Mouse (Mus musculus) cerebellum, adult 8-10 months (tissue): ENCODE results near the gene Fxyd1.

Experiments
- DNase-seq: peaks from one replicate; pipeline ENCODE4 v3.0.0; 2022

Fxyd1 gene

DNA sequence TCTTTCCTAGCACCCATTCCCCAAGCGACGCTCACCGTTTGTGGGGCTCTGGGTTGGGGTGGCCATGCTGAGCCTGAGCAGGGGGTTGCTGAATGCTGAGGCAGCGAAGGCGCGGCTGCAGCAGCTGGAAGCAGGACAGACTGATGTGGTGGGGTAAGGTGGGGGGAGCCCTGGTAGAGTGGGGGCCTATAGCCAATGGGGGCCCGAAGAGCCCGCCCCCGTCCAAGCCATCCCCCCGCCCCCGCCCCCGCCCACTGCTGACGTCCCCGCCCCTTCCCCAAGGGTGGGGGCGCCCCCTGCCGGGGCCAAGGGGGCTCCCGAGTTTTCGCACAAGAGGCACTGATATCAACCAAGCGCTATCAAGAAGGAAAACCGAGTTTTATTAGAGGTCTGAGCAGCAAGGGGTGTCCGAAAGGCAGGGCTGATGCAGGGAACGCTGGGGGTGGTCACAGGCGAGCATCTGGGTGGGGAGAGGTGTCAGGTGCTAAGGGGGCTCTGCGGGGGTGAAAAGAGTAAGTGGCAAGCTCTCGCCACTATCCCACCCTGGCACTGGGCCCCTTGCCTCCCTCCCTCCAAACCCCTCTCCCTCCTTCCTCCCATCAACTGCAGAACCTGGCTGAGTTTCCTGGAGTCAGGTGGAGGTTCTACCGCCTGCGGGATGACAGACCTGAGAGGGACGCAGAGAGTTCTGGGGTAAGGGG is 5.5 kb downstream of the Fxyd1 start, which contains the start of gene Fxyd7:
Fxyd7 (minus strand) TSS at position 147 of the 701 bp plus-strand sequence.
- peak; percentile 55 for DNase-seq

- DNase-seq = peak; percentile 54
Observed at GRCm38 (mm10) chr7:31050921-31051320, 6.1 kb downstream of the Fxyd1 start.

- no peak for DNase-seq
Observed at GRCm38 (mm10) chr7:31050487-31050886, 6.5 kb downstream of the Fxyd1 start.

DNA sequence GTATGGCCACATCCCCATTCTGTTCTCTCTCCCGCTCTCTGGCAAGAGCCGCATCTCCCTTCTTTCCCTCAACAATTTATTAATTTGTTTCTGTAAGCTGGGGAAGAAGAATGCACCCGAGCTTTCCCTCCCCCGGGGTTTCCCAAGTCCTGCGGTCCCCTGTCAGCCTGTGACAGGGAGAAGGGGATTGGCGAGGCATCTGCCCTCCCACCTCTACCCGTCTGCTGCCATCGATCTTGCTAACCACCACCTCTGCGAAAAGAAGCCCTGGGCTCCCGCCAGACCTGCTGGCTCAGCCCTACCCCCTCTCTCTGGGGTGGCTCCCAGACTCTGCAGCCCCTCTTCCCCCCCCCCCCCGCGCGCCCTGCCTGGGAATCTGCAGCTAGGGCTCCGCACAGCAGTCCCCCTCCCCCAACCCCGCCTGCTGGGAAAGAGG is 7.1 kb downstream of the Fxyd1 start:
- DNase-seq = no peak

- peak; percentile 68 for DNase-seq
Observed at GRCm38 (mm10) chr7:31049135-31049845, 7.7 kb downstream of the Fxyd1 start.

DNA sequence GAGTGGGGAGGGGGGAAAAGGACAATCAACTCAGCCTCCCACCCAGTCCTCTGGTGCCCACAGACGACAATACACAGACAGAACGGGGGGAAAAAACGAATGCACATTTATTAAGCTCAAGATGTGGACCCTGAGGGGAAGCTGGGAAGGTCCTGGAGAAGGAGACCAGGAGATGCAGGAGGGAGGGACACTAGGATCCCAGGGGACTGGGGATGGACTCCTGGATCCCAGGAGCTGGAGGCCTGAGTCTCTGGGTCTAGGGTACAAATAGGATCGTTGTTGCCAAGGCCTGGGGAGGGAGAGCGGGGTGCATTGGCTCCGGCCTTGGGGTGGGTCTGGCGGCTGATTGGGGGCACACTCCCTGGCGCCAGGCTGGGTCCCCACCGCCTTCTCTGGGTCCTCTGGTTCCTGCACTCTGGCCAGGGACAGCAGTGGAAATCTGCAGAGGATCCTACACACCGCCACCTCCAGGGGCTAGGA is 14.5 kb downstream of the Fxyd1 start, which contains the start of gene Fxyd5:
Fxyd5 (minus strand) TSS at position 51 of the 480 bp plus-strand sequence.
- DNase-seq = no peak

- no peak for DNase-seq
Observed at GRCm38 (mm10) chr7:31041662-31042315, 15.2 kb downstream of the Fxyd1 start.

DNA sequence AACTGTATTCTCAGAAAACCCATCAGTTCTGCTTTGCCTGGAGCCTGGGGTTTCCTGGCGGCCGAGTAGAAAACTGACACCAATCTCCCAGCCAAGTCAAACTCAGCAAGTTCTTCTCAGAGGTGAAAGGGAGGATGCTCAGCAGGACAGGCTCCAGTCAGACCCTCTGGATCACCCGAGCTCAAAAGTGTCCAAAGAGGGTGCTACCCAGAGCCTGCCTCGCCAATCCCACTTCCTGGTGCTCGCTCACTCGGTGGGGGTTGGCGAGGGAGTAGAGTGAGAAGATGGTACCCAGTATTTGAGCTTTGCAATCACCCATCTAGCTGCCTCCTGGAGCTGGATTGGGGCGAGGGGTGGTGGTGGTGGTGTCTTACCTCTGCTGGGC is 16.0 kb downstream of the Fxyd1 start:
- DNase-seq = no peak

- no peak for DNase-seq
Observed at GRCm38 (mm10) chr7:31040281-31041022, 16.5 kb downstream of the Fxyd1 start.

GRCm38 (mm10) chr7:31039011-31039410 is 18.0 kb downstream of the Fxyd1 start:
- no peak for DNase-seq

DNA sequence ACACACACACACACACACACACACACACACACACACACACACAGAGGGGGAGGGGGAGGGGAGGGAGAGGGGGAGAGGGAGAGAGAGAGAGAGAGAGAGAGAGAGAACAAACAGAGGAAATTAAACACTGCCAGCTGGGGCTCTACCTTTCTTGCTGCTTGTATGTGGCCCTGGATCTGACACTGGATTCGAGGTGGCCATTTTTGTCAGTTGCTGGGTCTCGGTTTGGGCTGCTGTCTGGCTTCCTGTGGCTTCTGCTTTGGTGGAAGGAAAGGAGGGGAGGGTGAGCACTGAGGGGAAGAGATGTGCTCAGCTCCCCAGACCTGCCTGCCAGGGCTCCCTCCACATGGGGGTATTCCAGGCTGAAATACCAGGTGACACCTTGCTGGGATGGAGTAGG is 19.3 kb downstream of the Fxyd1 start:
- DNase-seq = no peak

DNA sequence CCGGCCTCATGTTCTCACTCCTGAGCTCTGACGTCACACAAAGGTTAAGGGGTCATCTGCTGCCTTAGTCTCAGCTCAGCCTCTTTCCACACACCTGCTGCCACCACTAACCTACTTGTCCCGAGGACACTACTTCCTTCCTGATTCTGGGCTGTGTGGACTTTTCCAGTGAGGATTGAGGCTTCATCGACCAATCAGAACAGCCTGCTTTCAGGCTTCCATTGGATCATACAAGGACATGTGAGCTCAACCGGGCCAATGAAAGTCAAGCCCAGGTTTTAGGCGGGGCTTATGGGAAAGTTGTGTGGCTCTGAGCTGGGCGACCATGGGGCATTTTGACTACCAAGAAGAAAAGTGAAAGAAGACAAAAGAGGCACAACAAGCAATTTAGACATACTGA is 20.1 kb downstream of the Fxyd1 start:
- no peak for DNase-seq

DNA sequence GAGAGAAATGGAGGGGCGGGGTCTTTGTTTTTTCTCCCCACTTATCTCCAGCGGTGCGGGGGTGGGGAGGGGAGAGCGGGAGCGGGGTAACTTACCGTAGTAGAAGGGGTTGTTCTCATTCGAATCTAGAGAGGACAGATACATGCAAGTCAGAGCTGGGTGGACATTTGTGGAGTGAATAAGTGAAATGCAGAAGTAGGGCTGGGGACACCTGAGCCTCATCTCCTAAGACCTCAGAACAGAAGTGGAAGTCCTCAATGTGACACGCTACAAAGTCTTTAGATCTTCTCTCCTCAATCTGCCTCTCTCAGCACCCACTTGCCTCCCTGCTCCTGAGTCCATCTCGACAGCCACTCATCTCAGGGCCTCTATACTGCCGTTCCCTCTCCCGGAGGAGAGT is 21.7 kb downstream of the Fxyd1 start:
- DNase-seq = no peak

DNA sequence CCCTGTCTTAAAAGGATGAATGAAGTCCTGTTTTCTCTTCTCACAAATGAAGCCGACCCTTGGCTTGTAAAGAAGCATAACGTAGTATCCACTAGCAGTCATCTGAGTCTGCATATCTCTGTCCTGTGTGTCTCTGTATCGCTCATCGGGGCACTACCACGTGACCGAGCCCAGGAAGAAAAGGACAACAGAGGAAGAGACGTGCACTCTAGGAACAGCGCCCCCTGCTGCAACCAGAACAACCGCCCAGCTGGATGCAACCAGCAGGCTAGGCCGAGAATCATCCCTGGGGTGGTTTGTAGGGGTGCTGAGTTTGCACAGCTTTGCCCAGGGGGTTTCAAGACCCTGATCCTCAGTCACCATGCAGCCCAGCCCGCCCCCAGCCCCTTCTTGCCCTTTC is 22.2 kb downstream of the Fxyd1 start:
- DNase-seq = no peak

- DNase-seq = no peak
Observed at GRCm38 (mm10) chr7:31033409-31034165, 23.4 kb downstream of the Fxyd1 start.

GRCm38 (mm10) chr7:31031731-31032130 is 25.3 kb downstream of the Fxyd1 start:
- DNase-seq = no peak

- no peak for DNase-seq
Observed at GRCm38 (mm10) chr7:31030717-31031116, 26.3 kb downstream of the Fxyd1 start.

DNA sequence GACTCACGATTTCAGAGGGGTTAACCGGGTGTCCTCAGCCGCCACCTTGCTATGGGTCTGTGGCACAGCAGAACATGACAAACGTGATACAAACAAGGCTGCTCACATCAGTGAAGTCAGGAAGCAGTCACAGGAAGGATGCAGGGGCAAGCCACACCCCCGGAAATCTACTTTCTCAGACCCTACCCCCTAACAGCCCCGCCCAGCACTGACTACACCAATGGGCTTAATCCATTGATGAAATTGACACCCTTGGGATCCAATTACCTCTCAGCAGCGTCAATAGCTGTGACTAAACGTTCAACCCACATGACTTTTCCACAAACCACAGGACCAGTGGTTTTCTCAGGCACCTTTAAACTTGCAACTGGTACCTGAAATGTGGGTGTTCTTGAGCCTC is 28.4 kb downstream of the Fxyd1 start:
- DNase-seq = no peak

DNA sequence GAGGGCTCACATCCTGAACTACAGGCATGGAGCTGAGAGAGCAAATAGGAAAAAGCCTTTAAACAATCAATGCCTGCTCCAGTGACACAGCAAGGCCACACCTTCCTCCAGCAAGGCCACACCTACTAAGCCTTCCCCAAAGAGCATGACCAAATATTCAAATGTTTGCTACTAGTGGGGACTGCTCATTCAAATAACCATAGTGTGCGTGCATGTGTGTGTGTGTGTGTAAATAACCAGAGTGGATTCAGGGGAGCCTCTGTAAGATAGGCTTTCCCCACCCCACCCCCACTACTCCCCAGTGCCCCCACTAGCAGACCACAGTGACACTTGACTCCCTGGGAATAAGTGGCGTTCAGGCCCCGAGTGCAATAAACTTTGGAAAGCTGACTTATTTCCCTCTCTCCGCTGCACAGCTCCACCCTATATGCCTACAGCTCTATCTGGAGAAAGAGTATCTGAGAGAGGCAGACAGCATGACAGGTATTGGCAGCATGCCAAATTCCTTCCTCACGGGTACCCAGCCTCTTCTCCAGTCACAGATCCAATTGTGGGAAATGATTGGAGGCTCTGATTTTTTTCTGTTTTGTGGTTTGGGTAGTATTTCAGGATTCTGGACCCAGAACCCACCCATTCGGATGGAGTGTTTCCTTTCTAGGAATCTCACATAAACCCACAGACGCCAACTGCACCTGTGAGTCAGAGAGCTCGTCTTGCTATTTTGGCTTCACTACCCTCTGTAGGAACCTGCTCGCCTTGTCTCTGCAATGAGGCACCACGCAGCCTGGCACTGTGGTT is 39.7 kb downstream of the Fxyd1 start:
- DNase-seq = no peak

GRCm38 (mm10) chr7:31012971-31013370 is 44.0 kb downstream of the Fxyd1 start:
- DNase-seq = no peak

GRCm38 (mm10) chr7:31008889-31009288 is 48.1 kb downstream of the Fxyd1 start:
- no peak for DNase-seq
